ENCODE assay signal across 29 mouse cellular contexts in genomic region chr3:156838550-156838949, GRCm38 (mm10).
DNase-seq lines count a peak whose midpoint lies in the region; ATAC-seq and TF ChIP-seq lines count a peak whose summit lies in the region.
"Had no signal": no experiment of that assay in that cellular context is flagged by ENCODE, and none has a peak within 500 bp of the region (broad histone marks: within the 10 kb centered on the region; RNA-seq: fewer than 3 reads in every experiment).

No protein-coding gene starts in this region.

- no peak for TF ChIP-seq CTCF in kidney, adult 2 months (conservative IDR thresholded peaks at IDR 0.05; ENCODE audit: insufficient read depth, insufficient read length, low read depth, low read length)
- no peak for TF ChIP-seq CTCF in kidney, postnatal 0 days (IDR thresholded peaks at IDR 0.05; ENCODE audit: low read depth)

- DNase-seq in kidney, adult 2 months = peak; percentile 35
- no peak for DNase-seq in kidney, adult 18-20 months
- DNase-seq in kidney, adult 9 months = peak; percentile 10
- DNase-seq in kidney, postnatal 0 days (ENCODE audit: low spot score) = peak; percentile 3
- no peak for DNase-seq in right cerebral cortex, postnatal 10 days (ENCODE audit: low spot score in 2 of 2)
- DNase-seq: adrenal gland, adult 2 months; adrenal gland, postnatal 14 days; cerebellum, adult 11 months; cerebellum, adult 2 months; cerebellum, postnatal 10 days; cerebellum, postnatal 36 days; embryo, embryonic 11 days; forebrain, postnatal 0 days; gastrocnemius, postnatal 25 days; heart, adult 18-20 months; heart, postnatal 10 days; heart, postnatal 36 days had no signal

- ATAC-seq in kidney, embryonic 14.5 days (ENCODE audit: low FRiP score, low TSS enrichment) = peak; percentile 68; the same call in 1 of the 2 replicates
- ATAC-seq in kidney, postnatal 0 days (replicated peaks; ENCODE audit: low FRiP score, low read depth) = peak; percentile 57; the same call in 1 of the 2 replicates
- no peak for ATAC-seq in intestine, embryonic 15.5 days
- ATAC-seq: CD4-positive, CD25-positive, alpha-beta regulatory T cell, adult 4 months; forebrain, embryonic 14.5 days; forebrain, postnatal 0 days; hindbrain, embryonic 16.5 days had no signal

- H3K27me3 ChIP-seq in kidney, adult 2 months (replicated peaks; ENCODE audit: control insufficient read depth, insufficient read depth, low read length) = no peaks in the 10 kb centered on the region
- no peaks in the 10 kb centered on the region for H3K27me3 ChIP-seq in kidney, embryonic 14.5 days (ENCODE audit: control insufficient read depth, insufficient read depth, low read length)
- H3K27me3 ChIP-seq in kidney, postnatal 0 days (ENCODE audit: insufficient read depth, low read length) = no peaks in the 10 kb centered on the region
- no peaks in the 10 kb centered on the region for H3K27me3 ChIP-seq in intestine, embryonic 15.5 days (replicated peaks)
- H3K27me3 ChIP-seq: embryonic facial prominence, embryonic 13.5 days; heart, embryonic 12.5 days; heart, embryonic 15.5 days; hindbrain, embryonic 13.5 days had no signal

- no peak for TF ChIP-seq POLR2A in kidney, adult 2 months (IDR thresholded peaks at IDR 0.05; ENCODE audit: low read depth, low read length)

- 46% methylated on average over 2 of the region's 2 CpGs for WGBS in kidney, adult 2 months
- 68% methylated on average over 2 of the region's 2 CpGs for WGBS in kidney, embryonic 14.5 days
- 70% methylated on average over 2 of the region's 2 CpGs for WGBS in kidney, postnatal 0 days
- 48% methylated on average over 2 of the region's 2 CpGs for WGBS in intestine, embryonic 15.5 days

- no peak overlapping the region for H3K4me3 ChIP-seq in kidney, adult 2 months (ENCODE audit: insufficient read depth, low read depth, low read length)
- H3K4me3 ChIP-seq in kidney, embryonic 14.5 days (ENCODE audit: low read length) = no peak overlapping the region
- no peak overlapping the region for H3K4me3 ChIP-seq in kidney, postnatal 0 days (replicated peaks; ENCODE audit: low read depth, low read length)
- H3K4me3 ChIP-seq in intestine, embryonic 15.5 days (replicated peaks) = no peak overlapping the region
- H3K4me3 ChIP-seq: embryonic facial prominence, embryonic 10.5 days; embryonic facial prominence, embryonic 13.5 days; erythroblast, embryonic 14.5 days; heart, embryonic 12.5 days; heart, embryonic 15.5 days; hindbrain, embryonic 10.5 days; hindbrain, embryonic 13.5 days had no signal

- no peak overlapping the region for H3K9ac ChIP-seq in kidney, embryonic 14.5 days (ENCODE audit: low read depth, low read length)
- H3K9ac ChIP-seq in kidney, postnatal 0 days (ENCODE audit: low read depth, low read length) = no peak overlapping the region
- H3K9ac ChIP-seq in intestine, embryonic 15.5 days = no peak overlapping the region
- H3K9ac ChIP-seq: embryonic facial prominence, embryonic 13.5 days; forebrain, postnatal 0 days; heart, embryonic 12.5 days; heart, embryonic 15.5 days; hindbrain, embryonic 13.5 days had no signal

- H3K36me3 ChIP-seq in kidney, adult 2 months (ENCODE audit: control insufficient read depth, insufficient read depth, low read length) = no peaks in the 10 kb centered on the region
- H3K36me3 ChIP-seq in kidney, embryonic 14.5 days (ENCODE audit: control insufficient read depth, insufficient read depth, low read length) = no peaks in the 10 kb centered on the region
- H3K36me3 ChIP-seq in kidney, postnatal 0 days (ENCODE audit: insufficient read depth, low read length) = no peaks in the 10 kb centered on the region
- no peaks in the 10 kb centered on the region for H3K36me3 ChIP-seq in intestine, embryonic 15.5 days
- H3K36me3 ChIP-seq: embryonic facial prominence, embryonic 10.5 days; embryonic facial prominence, embryonic 13.5 days; heart, embryonic 12.5 days; heart, embryonic 15.5 days; hindbrain, embryonic 10.5 days; hindbrain, embryonic 13.5 days had no signal

- no peak overlapping the region for H3K27ac ChIP-seq in kidney, adult 2 months (ENCODE audit: insufficient read depth, low read depth, low read length)
- no peak overlapping the region for H3K27ac ChIP-seq in kidney, embryonic 14.5 days (ENCODE audit: low read depth, low read length)
- no peak overlapping the region for H3K27ac ChIP-seq in kidney, postnatal 0 days
- H3K27ac ChIP-seq in intestine, embryonic 15.5 days = no peak overlapping the region
- H3K27ac ChIP-seq: embryonic facial prominence, embryonic 10.5 days; embryonic facial prominence, embryonic 13.5 days; heart, embryonic 15.5 days; hindbrain, embryonic 10.5 days; hindbrain, embryonic 13.5 days had no signal

- no peak overlapping the region for H3K4me2 ChIP-seq in kidney, embryonic 14.5 days (replicated peaks; ENCODE audit: low read depth, low read length)
- no peak overlapping the region for H3K4me2 ChIP-seq in kidney, postnatal 0 days (ENCODE audit: low read length)
- no peak overlapping the region for H3K4me2 ChIP-seq in intestine, embryonic 15.5 days (replicated peaks)
- H3K4me2 ChIP-seq: embryonic facial prominence, embryonic 13.5 days; heart, embryonic 12.5 days; heart, embryonic 15.5 days; hindbrain, embryonic 13.5 days had no signal

- H3K4me1 ChIP-seq in kidney, adult 2 months (ENCODE audit: control insufficient read depth, insufficient read depth, low read length) = no peaks in the 10 kb centered on the region; the same call in 1 of the 2 replicates
- no peaks in the 10 kb centered on the region for H3K4me1 ChIP-seq in kidney, embryonic 14.5 days (ENCODE audit: control insufficient read depth, insufficient read depth, low read length)
- H3K4me1 ChIP-seq in kidney, postnatal 0 days (replicated peaks; ENCODE audit: insufficient read depth, low read length) = no peaks in the 10 kb centered on the region
- no peaks in the 10 kb centered on the region for H3K4me1 ChIP-seq in intestine, embryonic 15.5 days (replicated peaks)
- H3K4me1 ChIP-seq: embryonic facial prominence, embryonic 10.5 days; embryonic facial prominence, embryonic 13.5 days; heart, embryonic 15.5 days; hindbrain, embryonic 10.5 days; hindbrain, embryonic 13.5 days had no signal

- no peaks in the 10 kb centered on the region for H3K9me3 ChIP-seq in kidney, embryonic 14.5 days (ENCODE audit: control insufficient read depth, low read length)
- H3K9me3 ChIP-seq in kidney, postnatal 0 days (replicated peaks; ENCODE audit: low read length) = no peaks in the 10 kb centered on the region
- no peaks in the 10 kb centered on the region for H3K9me3 ChIP-seq in intestine, embryonic 15.5 days
- H3K9me3 ChIP-seq: embryonic facial prominence, embryonic 10.5 days; embryonic facial prominence, embryonic 13.5 days; heart, embryonic 12.5 days; heart, embryonic 15.5 days; hindbrain, embryonic 10.5 days; hindbrain, embryonic 13.5 days had no signal

Comparison
In these comparisons a context has a peak if more than half of its experiments do, and no peak if none do; other contexts are left out.
1. DNase-seq: peak in kidney, adult 2 months (single experiment), kidney, adult 9 months (single experiment) and kidney, postnatal 0 days (single experiment); none in kidney, adult 18-20 months (single experiment) and right cerebral cortex, postnatal 10 days (0 of 2).